Mouse (Mus musculus) CH12.LX (cell line): ENCODE data around the gene Nfu1. TPM values are rescaled to one million over a fixed set of nuclear protein-coding genes. Genes with fewer than 3 reads are reported as not detected.

Source experiments
- DNase-seq: peaks from one replicate; pipeline ENCODE4 v3.0.0-alpha.2; 2013; ENCODE audit errors: extremely low read depth
- H3K27ac ChIP-seq: 2 replicates; pipeline ENCODE4 v1.5.1; 2012; ENCODE audit warnings: low read depth, mild to moderate bottlenecking, control low read depth, moderate library complexity; ENCODE audit not compliant: insufficient read depth
- H3K27me3 ChIP-seq: replicated peaks from 2 replicates; pipeline ENCODE3; 2012; ENCODE audit warnings: inconsistent platforms
- H3K36me3 ChIP-seq, 2 experiments: replicated peaks in 1 of 2; 2 replicates each; pipeline versions ENCODE3 to v1.6.1; 2012; ENCODE audit warnings: inconsistent platforms in 1 of 2, low read length in 1 of 2, mild to moderate bottlenecking in 1 of 2, mixed read lengths in 1 of 2, moderate library complexity in 1 of 2; ENCODE audit not compliant: control insufficient read depth in 1 of 2, insufficient read depth in 1 of 2
- H3K4me1 ChIP-seq, 2 experiments: 2 replicates each; pipeline ENCODE4 v1.6.1; 2012; ENCODE audit warnings: inconsistent platforms in 1 of 2, moderate library complexity in 1 of 2; ENCODE audit not compliant: insufficient read depth in 2 of 2, control insufficient read depth in 1 of 2
- H3K4me2 ChIP-seq: 2 replicates; pipeline ENCODE4 v1.6.1; 2012; ENCODE audit warnings: low read depth, mild to moderate bottlenecking, control low read depth; ENCODE audit not compliant: poor library complexity, insufficient read depth, severe bottlenecking
- H3K4me3 ChIP-seq, 3 experiments: fragments of 150-350 bp in 1 of 3; sonication (generic) in 1 of 3; replicated peaks in 1 of 3; 2 replicates each; pipeline versions ENCODE3 to v1.5.1; 2011 to 2012; ENCODE audit warnings: low read depth in 2 of 3, low read length in 2 of 3, mild to moderate bottlenecking in 2 of 3, moderate library complexity in 2 of 3, control low read depth in 1 of 3, improper control_type of control experiment in 1 of 3, inconsistent platforms in 1 of 3, mixed read lengths in 1 of 3; ENCODE audit not compliant: poor library complexity in 1 of 3
- H3K79me2 ChIP-seq: replicated peaks from 2 replicates; pipeline ENCODE4 v1.6.1; 2012; ENCODE audit warnings: mild to moderate bottlenecking, moderate library complexity; ENCODE audit not compliant: control insufficient read depth, poor library complexity, insufficient read depth, severe bottlenecking; ENCODE audit errors: extremely low read depth
- H3K9ac ChIP-seq: 2 replicates; pipeline ENCODE4 v1.6.1; 2012; ENCODE audit warnings: low read depth, mild to moderate bottlenecking, control low read depth, moderate library complexity; ENCODE audit not compliant: insufficient read depth
- H3K9me3 ChIP-seq: replicated peaks from 2 replicates; pipeline ENCODE3; 2012; ENCODE audit warnings: low read length, inconsistent platforms, mixed read lengths
- BHLHE40 ChIP-seq: IDR thresholded peaks from 2 replicates; pipeline ENCODE4 v1.6.1; 2011; ENCODE audit warnings: mild to moderate bottlenecking, low read depth, low read length, improper control_type of control experiment
- CTCF ChIP-seq, 2 experiments: IDR thresholded peaks in 1 of 2; conservative IDR thresholded peaks in 1 of 2; 2 replicates each; pipeline ENCODE4 v1.5.1; 2011 to 2012; ENCODE audit warnings: low read depth in 2 of 2, low read length in 2 of 2, improper control_type of control experiment in 1 of 2, inconsistent platforms in 1 of 2, mild to moderate bottlenecking in 1 of 2, moderate library complexity in 1 of 2
- ELF1 ChIP-seq: IDR thresholded peaks from 2 replicates; pipeline ENCODE4 v1.6.1; 2014; ENCODE audit warnings: low read depth, mild to moderate bottlenecking, inconsistent platforms, low read length, improper control_type of control experiment
- EP300 ChIP-seq: IDR thresholded peaks from 2 replicates; pipeline ENCODE4 v1.6.1; 2011; ENCODE audit warnings: low read length, improper control_type of control experiment
- GABPA ChIP-seq: IDR thresholded peaks from 2 replicates; pipeline ENCODE4 v1.6.1; 2012; ENCODE audit warnings: low read depth, low read length, improper control_type of control experiment, inconsistent platforms; ENCODE audit not compliant: insufficient replicate concordance
- HCFC1 ChIP-seq: IDR thresholded peaks from 2 replicates; pipeline ENCODE4 v1.6.1; 2012; ENCODE audit warnings: low read depth, mild to moderate bottlenecking, inconsistent platforms, low read length, improper control_type of control experiment
- IRF4 ChIP-seq: IDR thresholded peaks from 2 replicates; pipeline ENCODE4 v1.6.1; 2014; ENCODE audit warnings: low read depth, mild to moderate bottlenecking, inconsistent platforms, low read length, improper control_type of control experiment
- JUN ChIP-seq: IDR thresholded peaks from 2 replicates; pipeline ENCODE4 v1.6.1; 2011; ENCODE audit warnings: low read depth, mild to moderate bottlenecking, low read length, improper control_type of control experiment, moderate library complexity; ENCODE audit not compliant: insufficient read depth
- JUND ChIP-seq: conservative IDR thresholded peaks from 2 replicates; pipeline ENCODE4 v1.6.1; 2011; ENCODE audit warnings: low read depth, low read length, improper control_type of control experiment
- KAT2A ChIP-seq: IDR thresholded peaks from 2 replicates; pipeline ENCODE4 v1.6.1; 2012; ENCODE audit warnings: low read length, improper control_type of control experiment, inconsistent platforms; ENCODE audit not compliant: insufficient replicate concordance
- MAFK ChIP-seq: IDR thresholded peaks from 2 replicates; pipeline ENCODE4 v1.6.1; 2011; ENCODE audit warnings: low read length, improper control_type of control experiment; ENCODE audit not compliant: insufficient replicate concordance
- MAX ChIP-seq: IDR thresholded peaks from 2 replicates; pipeline ENCODE4 v1.6.1; 2011; ENCODE audit warnings: low read length, improper control_type of control experiment
- MEF2A ChIP-seq: IDR thresholded peaks from 2 replicates; pipeline ENCODE4 v1.6.1; 2014; ENCODE audit warnings: low read depth, mild to moderate bottlenecking, inconsistent platforms, low read length, improper control_type of control experiment, borderline replicate concordance
- MXI1 ChIP-seq: IDR thresholded peaks from 2 replicates; pipeline ENCODE4 v1.6.1; 2011; ENCODE audit warnings: mild to moderate bottlenecking, low read depth, low read length, improper control_type of control experiment
- MYC ChIP-seq: IDR thresholded peaks from 2 replicates; pipeline ENCODE4 v1.6.1; 2011; ENCODE audit warnings: low read depth, mild to moderate bottlenecking, improper control_type of control experiment, low read length
- NELFE ChIP-seq: IDR thresholded peaks from 2 replicates; pipeline ENCODE4 v1.6.1; 2011; ENCODE audit warnings: low read depth, low read length, improper control_type of control experiment
- NRF1 ChIP-seq: IDR thresholded peaks from 2 replicates; pipeline ENCODE4 v1.6.1; 2014; ENCODE audit warnings: low read depth, mild to moderate bottlenecking, inconsistent platforms, low read length, improper control_type of control experiment, moderate library complexity
- PAX5 ChIP-seq: IDR thresholded peaks from 2 replicates; pipeline ENCODE4 v1.6.1; 2012; ENCODE audit warnings: low read length, inconsistent platforms, mixed read lengths
- POLR2AphosphoS2 ChIP-seq: IDR thresholded peaks from 2 replicates; pipeline ENCODE4 v1.6.1; 2011; ENCODE audit warnings: low read depth, low read length, improper control_type of control experiment
- RAD21 ChIP-seq: IDR thresholded peaks from 2 replicates; pipeline ENCODE4 v1.6.1; 2011; ENCODE audit warnings: low read depth, mild to moderate bottlenecking, low read length, improper control_type of control experiment, moderate library complexity
- RCOR1 ChIP-seq: conservative IDR thresholded peaks from 2 replicates; pipeline ENCODE4 v1.6.1; 2012; ENCODE audit warnings: low read depth, mild to moderate bottlenecking, inconsistent platforms, low read length, improper control_type of control experiment
- SMC3 ChIP-seq: IDR thresholded peaks from 2 replicates; pipeline ENCODE4 v1.6.1; 2011; ENCODE audit warnings: low read depth, low read length, improper control_type of control experiment
- TBP ChIP-seq: conservative IDR thresholded peaks from 2 replicates; pipeline ENCODE4 v1.6.1; 2011; ENCODE audit warnings: low read depth, low read length, improper control_type of control experiment
- TCF12 ChIP-seq: IDR thresholded peaks from 2 replicates; pipeline ENCODE4 v1.6.1; 2014; ENCODE audit warnings: low read depth, mild to moderate bottlenecking, inconsistent platforms, low read length, improper control_type of control experiment
- USF1 ChIP-seq: IDR thresholded peaks from 2 replicates; pipeline ENCODE4 v1.6.1; 2014; ENCODE audit warnings: low read depth, mild to moderate bottlenecking, inconsistent platforms, low read length, improper control_type of control experiment
- USF2 ChIP-seq: conservative IDR thresholded peaks from 2 replicates; pipeline ENCODE4 v1.6.1; 2011; ENCODE audit warnings: low read depth, low read length, improper control_type of control experiment
- ZKSCAN1 ChIP-seq: IDR thresholded peaks from 2 replicates; pipeline ENCODE4 v1.6.1; 2012; ENCODE audit warnings: low read depth, inconsistent platforms, low read length, improper control_type of control experiment, borderline replicate concordance
- ZMIZ1 ChIP-seq: IDR thresholded peaks from 2 replicates; pipeline ENCODE4 v1.6.1; 2012; ENCODE audit warnings: low read depth, mild to moderate bottlenecking, inconsistent platforms, low read length, improper control_type of control experiment
- dilution Hi-C: fragments of 300-500 bp; cut with MboI; formaldehyde crosslinking; loops from 2 replicates; pipeline ENCODE4 v1.14.3; 2020; ENCODE audit warnings: low sequenced_read_pairs; ENCODE audit not compliant: extremely low pct_unique_long_range_greater_than_20kb, extremely low pct_ligation_motif_present
- in situ Hi-C: fragments of 300-500 bp; cut with MboI; formaldehyde crosslinking; loops from 3 replicates; pipeline ENCODE4 v1.14.3; 2019; ENCODE audit warnings: low sequenced_read_pairs, low pct_ligation_motif_present, low pct_unique_long_range_greater_than_20kb, mixed read lengths
- polyA plus RNA-seq: library from polyadenylated mRNA; unstranded; fragments of >175 nt; gene quantifications from 2 replicates; pipeline ENCODE4 v1.2.1, GENCODE M21; 2012; ENCODE audit warnings: low read depth; ENCODE audit not compliant: insufficient read length
- total RNA-seq, 2 experiments: library from RNA; depleted of rRNA; stranded (reverse); fragments of 300-350 nt in 1 of 2; fragments of >200 nt in 1 of 2; gene quantifications; 2 replicates each; pipeline ENCODE4 v1.2.3; 2012 to 2014

Nfu1 gene
- total and polyA plus RNA-seq, 3 experiments = 109 to 195 (median 133) TPM

GRCm38 (mm10) chr6:87001995-87002394 lies 7.0 kb upstream of the Nfu1 start:
- H3K4me1 ChIP-seq = peaks cover 6 to 28% of the 10 kb centered on the region in 2 experiments
- DNase-seq = no peak
- H3K4me2 ChIP-seq = peak overlapping the region; percentile 52; the same call in 1 of the 2 replicates
- no peak overlapping the region for H3K4me3 ChIP-seq
- H3K36me3 ChIP-seq = peaks cover 6 to 21% of the 10 kb centered on the region in 2 experiments
- no peaks in the 10 kb centered on the region for H3K27me3 ChIP-seq
- H3K27ac ChIP-seq = peak overlapping the region; percentile 58
- in situ Hi-C loops = loop anchor here (10.0 kb wide), 1 partner anchor 187 kb away; no protein-coding TSS in a partner anchor
- H3K79me2 ChIP-seq = no peaks in the 10 kb centered on the region
- H3K9me3 ChIP-seq = no peaks in the 10 kb centered on the region
- H3K9ac ChIP-seq = no peak overlapping the region
- TF ChIP-seq MYC (no peak), NELFE (no peak), SMC3 (no peak), IRF4 (no peak), RCOR1 (no peak), MAX (no peak), BHLHE40 (no peak), HCFC1 (no peak), MEF2A (no peak), ZKSCAN1 (no peak), USF2 (no peak), USF1 (no peak), JUN (no peak), JUND (no peak), GABPA (no peak), MXI1 (no peak)
- dilution Hi-C loops = no loop called here

GRCm38 (mm10) chr6:87002521-87003055 lies 6.4 kb upstream of the Nfu1 start:
- no peaks in the 10 kb centered on the region for H3K27me3 ChIP-seq
- no peak overlapping the region for H3K4me3 ChIP-seq
- H3K4me2 ChIP-seq = peak overlapping the region; percentile 52
- peaks cover 4 to 16% of the 10 kb centered on the region in 2 experiments for H3K36me3 ChIP-seq
- in situ Hi-C loops (loop anchor here (10.0 kb wide), 1 partner anchor 188 kb away; no protein-coding TSS in a partner anchor), dilution Hi-C loops (no loop called here)
- H3K79me2 ChIP-seq = no peaks in the 10 kb centered on the region
- no peaks in the 10 kb centered on the region for H3K9me3 ChIP-seq
- peaks cover 6 to 28% of the 10 kb centered on the region in 2 experiments for H3K4me1 ChIP-seq
- peak overlapping the region; percentile 58 for H3K27ac ChIP-seq
- H3K9ac ChIP-seq = 0 out of 2 replicates have a peak overlapping the region, but pooled peaks have one; percentile 3
- DNase-seq = peak; percentile 98
- peak; percentile 48; the same call in 1 of the 2 replicates for TF ChIP-seq ELF1
- peak; percentile 98 for TF ChIP-seq MAFK
- 0 out of 2 replicates have a peak, but pooled peaks have one; percentile 46 for TF ChIP-seq TBP
- peak; percentile 66 for TF ChIP-seq RAD21
- peak; percentile 72; the same call in 1 of the 2 replicates for TF ChIP-seq MXI1
- TF ChIP-seq MYC = peak; percentile 96
- peak; percentile 78 for TF ChIP-seq MEF2A
- no peak for TF ChIP-seq ZKSCAN1
- TF ChIP-seq HCFC1 = peak; percentile 58; the same call in 1 of the 2 replicates
- TF ChIP-seq CTCF (conservative IDR thresholded peaks at IDR 0.05 in 1 of 2, IDR thresholded peaks at IDR 0.05 in 1 of 2; ENCODE audit: low read depth in 2 of 2, low read length in 2 of 2) = peak; percentile 88 to 91
- no peak for TF ChIP-seq KAT2A
- TF ChIP-seq USF2 = no peak
- peak; percentile 70 for TF ChIP-seq SMC3
- peak; percentile 100 for TF ChIP-seq EP300
- peak; percentile 100 for TF ChIP-seq IRF4
- TF ChIP-seq NELFE = no peak
- TF ChIP-seq JUN = peak; percentile 100
- TF ChIP-seq RCOR1 = peak; percentile 91
- TF ChIP-seq POLR2AphosphoS2 = no peak
- TF ChIP-seq JUND = peak; percentile 99
- 0 out of 2 replicates have a peak, but pooled peaks have one; percentile 28 for TF ChIP-seq ZMIZ1
- TF ChIP-seq PAX5 = no peak
- peak; percentile 85 for TF ChIP-seq MAX
- peak; percentile 66; the same call in 1 of the 2 replicates for TF ChIP-seq NRF1
- peak; percentile 65; the same call in 1 of the 2 replicates for TF ChIP-seq BHLHE40
- peak; percentile 65 for TF ChIP-seq TCF12
